Mouse (Mus musculus): Measurements from ENCODE around the gene Mitf. TPM values are rescaled to one million over a fixed set of nuclear protein-coding genes. Genes with fewer than 3 reads are reported as not detected.

Gene Mitf
- polyA plus RNA-seq, 1 experiment from 2014 or later: 1.6 TPM

DNA sequence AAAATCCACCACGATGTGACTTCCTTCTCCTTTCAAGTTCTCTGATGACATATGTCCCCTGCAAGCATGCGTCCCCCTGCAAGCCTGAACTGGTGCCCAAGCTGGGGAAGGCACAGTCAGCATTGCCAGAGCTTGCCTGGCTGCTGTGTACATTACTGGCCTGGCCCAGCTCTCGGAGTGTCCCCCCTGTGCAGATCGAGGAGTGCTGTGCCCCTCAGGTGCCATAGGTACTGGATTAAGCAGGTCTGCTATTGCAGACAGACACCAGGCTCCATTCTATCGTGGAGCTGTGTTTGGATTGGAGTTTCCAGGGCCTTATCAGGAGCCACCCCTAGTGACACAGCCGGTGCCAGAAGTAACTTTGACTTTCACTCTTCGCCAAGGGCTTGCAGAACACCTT, 122.6 kb downstream of the Mitf start:
- no peak for DNase-seq (ENCODE audit: low spot score)
- H3K4me3 ChIP-seq: no peak overlapping the region
- H3K9me3 ChIP-seq (replicated peaks): no peaks in the 10 kb centered on the region
- H3K27ac ChIP-seq (replicated peaks): no peak overlapping the region
- no peaks in the 10 kb centered on the region; the same call in 1 of the 2 replicates for H3K27me3 ChIP-seq (ENCODE audit: low read depth, poor library complexity, severe bottlenecking)
- H3K4me1 ChIP-seq: peaks cover 3% of the 10 kb centered on the region
- no peaks in the 10 kb centered on the region for H3K36me3 ChIP-seq
- 85% methylated on average over 7 of the region's 7 CpGs for WGBS

DNA sequence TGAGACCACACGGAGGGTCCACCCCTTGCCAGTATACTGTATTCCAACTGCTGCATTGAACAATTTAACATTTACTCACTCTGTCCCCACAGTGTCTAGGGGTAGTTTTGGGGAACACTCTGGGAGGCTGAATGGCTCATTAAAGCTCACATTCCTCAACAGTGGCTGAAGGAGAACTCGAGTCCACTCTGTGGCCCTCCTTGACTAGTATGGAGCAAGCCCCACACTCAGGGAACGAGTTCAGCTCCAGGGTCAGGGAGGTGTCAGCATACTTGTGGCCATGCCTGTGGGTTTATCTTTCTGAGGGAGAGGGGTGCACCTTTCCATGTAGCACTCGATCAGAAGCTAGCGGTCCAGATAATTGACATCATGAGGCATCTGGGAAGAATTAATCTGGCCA, 130.3 kb downstream of the Mitf start:
- H3K4me3 ChIP-seq: no peak overlapping the region
- H3K36me3 ChIP-seq: no peaks in the 10 kb centered on the region
- WGBS: 78% methylated on average over 5 of the region's 5 CpGs
- no peak overlapping the region for H3K27ac ChIP-seq (replicated peaks)
- H3K4me1 ChIP-seq: peaks cover 31% of the 10 kb centered on the region
- H3K27me3 ChIP-seq (ENCODE audit: low read depth, poor library complexity, severe bottlenecking): no peaks in the 10 kb centered on the region
- no peak for DNase-seq (ENCODE audit: low spot score)
- no peaks in the 10 kb centered on the region for H3K9me3 ChIP-seq (replicated peaks)

DNA sequence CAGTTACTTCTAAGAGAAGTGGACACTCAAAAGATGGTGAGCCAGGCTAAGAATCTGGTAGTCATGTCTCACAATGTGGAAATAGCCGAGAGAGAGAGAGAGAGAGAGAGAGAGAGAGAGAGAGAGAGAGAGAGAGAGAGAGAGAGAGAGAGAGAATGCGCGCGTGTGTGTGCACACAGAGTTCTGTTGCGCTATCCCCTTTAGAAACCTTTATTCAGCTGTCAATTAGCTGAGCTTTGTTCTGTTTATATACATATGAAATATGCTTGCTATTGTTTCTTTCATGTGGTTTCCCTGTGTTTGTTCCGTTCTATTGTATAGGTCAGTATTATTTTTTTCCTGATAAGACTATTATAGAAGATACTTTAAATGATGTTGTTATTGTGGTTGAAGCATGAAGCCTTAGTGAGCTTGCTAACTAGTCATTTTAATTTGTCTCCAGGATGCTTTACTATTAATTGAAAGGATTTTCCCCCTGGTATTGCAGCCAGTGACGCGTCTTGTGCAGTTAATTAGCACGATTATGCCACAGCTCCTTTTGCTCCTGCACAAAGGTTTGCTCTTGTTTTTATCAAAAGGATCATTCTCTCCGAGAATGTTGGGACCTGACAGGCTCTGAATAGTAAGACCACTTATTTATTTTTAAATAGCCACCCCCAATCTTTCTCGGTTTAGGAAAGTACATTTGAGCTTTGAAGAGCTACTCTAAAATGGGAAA, 131.2 kb downstream of the Mitf start:
- Histone ChIP-seq H3K4me1 (peaks cover 31% of the 10 kb centered on the region), H3K27me3 (ENCODE audit: low read depth, poor library complexity, severe bottlenecking) (no peaks in the 10 kb centered on the region)

DNA sequence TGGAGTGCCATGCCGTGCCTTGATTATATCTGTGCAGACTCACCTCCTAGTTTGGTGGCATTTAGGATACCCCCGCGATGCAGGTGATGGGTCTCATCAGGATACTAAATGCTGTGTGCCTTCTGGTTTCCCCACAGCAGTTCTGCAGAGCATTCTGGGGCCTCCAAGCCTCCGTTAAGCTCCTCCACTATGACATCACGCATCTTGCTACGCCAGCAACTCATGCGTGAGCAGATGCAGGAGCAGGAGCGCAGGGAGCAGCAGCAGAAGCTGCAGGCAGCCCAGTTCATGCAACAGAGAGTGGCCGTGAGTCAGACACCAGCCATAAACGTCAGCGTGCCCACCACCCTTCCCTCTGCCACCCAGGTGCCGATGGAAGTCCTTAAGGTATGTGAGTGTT, 134.1 kb downstream of the Mitf start:
- no peak for DNase-seq (ENCODE audit: low spot score)
- no peaks in the 10 kb centered on the region for H3K9me3 ChIP-seq (replicated peaks)
- no peaks in the 10 kb centered on the region for H3K36me3 ChIP-seq
- H3K4me1 ChIP-seq: peaks cover 31% of the 10 kb centered on the region
- no peak overlapping the region for H3K27ac ChIP-seq (replicated peaks)
- H3K4me3 ChIP-seq: no peak overlapping the region
- WGBS: 80% methylated on average over 12 of the region's 12 CpGs
- H3K27me3 ChIP-seq (ENCODE audit: low read depth, poor library complexity, severe bottlenecking): no peaks in the 10 kb centered on the region

More for the DNA sequence above, 131.2 kb downstream of the Mitf start:
- Histone ChIP-seq H3K4me3 (no peak overlapping the region), H3K9me3 (replicated peaks) (no peaks in the 10 kb centered on the region), H3K27ac (replicated peaks) (0 out of 2 replicates have a peak overlapping the region, but pooled peaks have one; percentile 33), H3K36me3 (no peaks in the 10 kb centered on the region)
- 59% methylated on average over 11 of the region's 11 CpGs for WGBS
- DNase-seq (ENCODE audit: low spot score): no peak

DNA sequence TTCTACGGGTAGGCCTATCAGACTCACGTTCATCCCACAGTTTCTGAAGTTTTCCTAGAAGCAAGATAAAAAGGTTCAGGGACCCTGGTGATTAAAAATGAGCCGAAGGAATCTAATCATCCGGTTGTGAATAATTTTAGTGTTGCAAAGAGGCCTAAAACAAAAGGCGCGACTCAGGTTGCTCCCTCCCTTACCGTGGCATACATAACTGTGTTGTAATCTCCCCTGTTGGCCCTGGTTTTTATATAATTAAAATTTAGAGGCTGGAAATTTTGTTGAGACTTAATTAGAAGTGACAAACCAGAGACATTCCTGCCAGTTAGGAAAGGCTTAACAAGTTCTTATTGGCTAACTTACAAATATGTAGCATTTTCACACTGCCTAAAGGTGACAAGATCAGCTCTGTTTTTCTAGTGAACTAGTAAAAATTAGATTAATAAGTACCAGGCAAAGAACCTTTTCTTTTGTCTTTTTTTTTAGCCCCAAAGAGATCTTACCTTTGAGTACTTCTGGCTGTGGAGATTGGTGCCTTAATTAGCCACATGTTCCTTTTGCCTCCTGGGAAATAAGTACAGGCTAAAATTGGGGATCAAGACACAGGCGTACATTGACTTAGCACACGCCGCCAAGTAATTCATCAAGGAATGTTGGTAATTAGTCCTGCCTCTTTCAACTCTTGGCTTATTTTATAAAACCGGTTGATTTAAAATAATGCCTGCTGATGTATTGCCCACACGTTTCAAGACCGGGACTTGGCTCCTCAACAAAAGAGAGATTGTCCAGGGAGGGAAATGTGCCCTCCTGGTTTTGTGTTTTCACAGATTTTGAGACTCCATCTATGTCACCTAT, 143.4 kb downstream of the Mitf start:
- no peak for DNase-seq (ENCODE audit: low spot score)
- Histone ChIP-seq H3K9me3 (replicated peaks) (no peaks in the 10 kb centered on the region), H3K36me3 (no peaks in the 10 kb centered on the region), H3K27ac (replicated peaks) (no peak overlapping the region), H3K27me3 (ENCODE audit: low read depth, poor library complexity, severe bottlenecking) (no peaks in the 10 kb centered on the region), H3K4me1 (peaks cover 5% of the 10 kb centered on the region; the same call in 1 of the 2 replicates), H3K4me3 (no peak overlapping the region)
- 79% methylated on average over 13 of the region's 13 CpGs for WGBS

DNA sequence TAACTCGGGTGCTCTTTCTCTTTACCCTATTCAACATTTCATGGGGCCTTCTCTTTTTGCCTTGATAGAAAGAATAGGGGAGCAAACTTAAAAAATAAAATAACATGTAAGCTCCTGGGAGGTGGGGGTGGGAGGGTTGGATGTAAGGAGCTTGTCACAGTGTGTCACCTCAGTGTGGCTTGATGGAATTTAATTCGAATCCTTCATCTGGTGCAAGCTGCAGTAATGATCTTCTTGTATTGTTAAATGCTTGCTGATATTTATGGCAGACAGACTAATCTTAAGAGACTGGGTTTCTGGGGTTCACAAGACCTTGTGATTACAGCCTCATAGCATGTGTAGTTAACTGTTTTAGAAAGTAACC, 144.0 kb downstream of the Mitf start:
- no peak overlapping the region for H3K27ac ChIP-seq (replicated peaks)
- DNase-seq (ENCODE audit: low spot score): no peak
- 80% methylated on average over 2 of the region's 2 CpGs for WGBS
- H3K36me3 ChIP-seq: no peaks in the 10 kb centered on the region
- no peaks in the 10 kb centered on the region for H3K9me3 ChIP-seq (replicated peaks)
- H3K27me3 ChIP-seq (ENCODE audit: low read depth, poor library complexity, severe bottlenecking): no peaks in the 10 kb centered on the region
- no peak overlapping the region for H3K4me3 ChIP-seq
- peaks cover 5% of the 10 kb centered on the region; the same call in 1 of the 2 replicates for H3K4me1 ChIP-seq

DNA sequence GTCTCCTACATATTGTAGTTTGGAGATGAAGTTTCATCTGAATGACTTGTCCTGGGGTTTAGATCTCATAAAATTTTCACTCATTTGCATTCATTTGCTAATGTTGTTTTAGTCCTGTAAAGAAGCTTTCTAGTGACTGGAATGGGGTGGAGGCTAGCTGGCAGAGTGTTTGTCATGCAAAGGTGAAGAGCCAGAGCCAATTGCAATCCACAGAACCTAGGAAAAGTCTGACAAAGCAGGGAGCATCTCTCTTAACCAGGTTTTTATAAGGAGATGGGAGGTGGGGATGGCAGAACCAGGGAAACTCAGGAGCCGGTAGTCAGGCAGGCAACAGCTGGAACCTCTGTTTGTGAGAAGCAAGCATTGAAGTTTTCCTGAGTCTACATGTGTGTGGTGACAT, 144.9 kb downstream of the Mitf start:
- 59% methylated on average over 1 of the region's 1 CpGs for WGBS
- Histone ChIP-seq H3K36me3 (no peaks in the 10 kb centered on the region), H3K4me3 (no peak overlapping the region), H3K9me3 (replicated peaks) (no peaks in the 10 kb centered on the region), H3K4me1 (peaks cover 5% of the 10 kb centered on the region; the same call in 1 of the 2 replicates), H3K27ac (replicated peaks) (no peak overlapping the region), H3K27me3 (ENCODE audit: low read depth, poor library complexity, severe bottlenecking) (no peaks in the 10 kb centered on the region)
- DNase-seq (ENCODE audit: low spot score): no peak

DNA sequence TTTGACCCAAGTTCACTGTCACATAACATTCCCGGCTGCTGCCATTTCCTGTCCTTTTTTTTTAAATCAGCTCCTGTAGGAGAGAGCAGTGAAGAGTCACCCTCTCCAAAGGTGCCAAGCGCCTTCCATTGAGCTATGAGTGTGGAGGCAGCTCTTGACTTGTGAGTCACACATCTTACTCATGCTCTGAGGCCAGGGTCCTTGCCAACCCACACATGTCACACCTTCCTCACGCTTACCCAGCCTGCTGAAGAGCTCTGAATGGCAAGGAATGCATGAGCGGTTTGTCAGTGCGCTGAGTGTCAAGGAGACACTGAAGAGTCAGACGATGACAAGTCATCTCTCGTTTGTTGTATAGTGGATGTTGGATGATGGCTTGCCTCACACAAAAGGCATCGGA, 146.0 kb downstream of the Mitf start:
- Histone ChIP-seq H3K27ac (replicated peaks) (no peak overlapping the region), H3K9me3 (replicated peaks) (no peaks in the 10 kb centered on the region), H3K4me3 (no peak overlapping the region), H3K4me1 (peaks cover 5% of the 10 kb centered on the region; the same call in 1 of the 2 replicates), H3K27me3 (ENCODE audit: low read depth, poor library complexity, severe bottlenecking) (no peaks in the 10 kb centered on the region), H3K36me3 (no peaks in the 10 kb centered on the region)
- DNase-seq (ENCODE audit: low spot score): no peak
- WGBS: 82% methylated on average over 8 of the region's 8 CpGs

DNA sequence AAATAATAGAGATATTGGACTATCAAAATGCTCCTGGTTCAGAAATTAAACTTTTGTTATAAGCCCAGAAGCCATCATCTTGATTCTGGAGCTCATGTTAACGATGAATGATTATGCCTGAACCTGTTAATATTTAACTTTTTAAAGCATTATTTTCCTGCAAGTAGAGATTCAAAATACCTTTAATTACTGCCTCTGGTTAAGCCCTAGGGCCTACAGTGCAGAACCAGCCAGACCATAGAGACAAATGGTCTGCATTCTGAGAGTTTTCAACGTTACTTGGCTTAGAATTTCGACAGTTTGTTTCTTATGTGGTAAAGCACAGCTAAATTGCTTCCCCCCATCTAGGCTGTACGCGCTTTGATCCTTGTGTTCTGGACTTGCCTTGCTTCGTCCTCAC, 149.3 kb downstream of the Mitf start:
- Histone ChIP-seq H3K9me3 (replicated peaks) (no peaks in the 10 kb centered on the region), H3K4me3 (no peak overlapping the region), H3K27me3 (ENCODE audit: low read depth, poor library complexity, severe bottlenecking) (no peaks in the 10 kb centered on the region), H3K4me1 (0 out of 2 replicates have a peak, but pooled peaks cover 2% of the 10 kb centered on the region), H3K27ac (replicated peaks) (no peak overlapping the region), H3K36me3 (no peaks in the 10 kb centered on the region)
- WGBS: 84% methylated on average over 6 of the region's 6 CpGs
- no peak for DNase-seq (ENCODE audit: low spot score)

DNA sequence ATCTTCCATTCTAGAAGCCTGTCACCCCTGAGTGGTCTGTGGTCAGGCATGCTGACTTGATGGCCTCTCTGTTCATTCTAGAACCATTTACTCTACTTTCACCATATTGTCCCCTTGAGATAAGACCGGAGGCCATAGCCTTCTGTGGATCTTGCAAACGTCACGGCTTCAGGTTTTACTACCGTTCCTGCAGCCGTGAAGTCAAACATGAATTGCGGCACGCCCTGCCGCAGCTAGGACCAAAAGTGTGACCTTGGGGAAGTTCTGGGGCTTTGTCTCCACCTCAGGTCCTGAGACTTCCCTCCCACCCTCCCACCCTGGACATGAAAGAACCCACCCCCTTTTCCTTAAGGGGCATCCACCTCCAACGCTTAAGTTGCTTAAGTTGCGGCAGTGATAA, 149.8 kb downstream of the Mitf start:
- 91% methylated on average over 10 of the region's 10 CpGs for WGBS
- H3K27ac ChIP-seq (replicated peaks): no peak overlapping the region

DNA sequence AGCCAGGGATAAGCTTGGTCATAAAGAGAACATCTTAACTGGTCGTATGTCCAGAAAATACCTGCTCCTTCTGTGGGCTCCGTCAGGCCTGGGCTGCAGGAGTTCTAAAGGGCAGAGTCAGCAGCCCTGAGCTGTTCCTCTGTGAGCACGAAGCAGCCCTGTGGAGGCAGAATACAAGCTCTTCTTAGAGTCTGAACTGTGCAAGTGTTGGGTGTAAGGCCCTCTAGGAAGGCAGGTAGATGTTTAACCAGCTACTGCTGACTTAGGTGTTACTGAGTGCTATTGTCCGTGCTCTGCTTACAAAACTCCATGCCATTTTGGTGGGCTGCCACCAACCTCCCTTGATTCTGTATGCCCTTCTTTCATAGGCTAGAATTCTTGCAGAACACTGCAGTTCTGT, 151.4 kb downstream of the Mitf start:
- no peak overlapping the region for H3K27ac ChIP-seq (replicated peaks)
- H3K4me3 ChIP-seq: no peak overlapping the region
- H3K9me3 ChIP-seq (replicated peaks): no peaks in the 10 kb centered on the region
- peaks cover 8% of the 10 kb centered on the region for H3K4me1 ChIP-seq
- no peaks in the 10 kb centered on the region for H3K27me3 ChIP-seq (ENCODE audit: low read depth, poor library complexity, severe bottlenecking)
- H3K36me3 ChIP-seq: no peaks in the 10 kb centered on the region
- 85% methylated on average over 4 of the region's 4 CpGs for WGBS
- no peak for DNase-seq (ENCODE audit: low spot score)

More for the DNA sequence above, 149.8 kb downstream of the Mitf start:
- DNase-seq (ENCODE audit: low spot score): no peak
- Histone ChIP-seq H3K4me3 (no peak overlapping the region), H3K36me3 (no peaks in the 10 kb centered on the region), H3K4me1 (peaks cover 4% of the 10 kb centered on the region; the same call in 1 of the 2 replicates), H3K9me3 (replicated peaks) (no peaks in the 10 kb centered on the region), H3K27me3 (ENCODE audit: low read depth, poor library complexity, severe bottlenecking) (no peaks in the 10 kb centered on the region)

DNA sequence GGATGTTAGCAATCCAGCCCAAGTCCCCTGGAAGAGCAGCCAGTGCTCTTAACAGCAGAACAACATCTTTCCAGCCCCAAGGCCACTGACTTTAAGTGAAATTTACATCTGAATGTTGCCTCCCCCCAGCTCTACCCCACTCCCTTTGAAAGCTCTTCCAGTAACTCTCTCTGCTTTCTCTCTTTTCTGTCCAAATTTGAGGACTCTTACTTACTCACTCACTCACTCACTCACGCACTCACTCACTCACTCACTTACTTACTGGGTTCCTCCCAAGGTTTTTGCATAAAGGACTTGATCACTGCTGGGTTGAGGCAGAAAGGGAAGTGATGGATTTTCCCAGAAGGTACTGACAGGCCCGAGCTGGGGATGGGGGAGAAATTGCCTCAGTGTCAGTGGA, 154.9 kb downstream of the Mitf start:
- Histone ChIP-seq H3K36me3 (no peaks in the 10 kb centered on the region), H3K27me3 (ENCODE audit: low read depth, poor library complexity, severe bottlenecking) (no peaks in the 10 kb centered on the region), H3K27ac (replicated peaks) (no peak overlapping the region), H3K4me1 (peaks cover 8% of the 10 kb centered on the region), H3K9me3 (replicated peaks) (no peaks in the 10 kb centered on the region), H3K4me3 (no peak overlapping the region)
- 35% methylated on average over 2 of the region's 2 CpGs for WGBS
- no peak for DNase-seq (ENCODE audit: low spot score)

DNA sequence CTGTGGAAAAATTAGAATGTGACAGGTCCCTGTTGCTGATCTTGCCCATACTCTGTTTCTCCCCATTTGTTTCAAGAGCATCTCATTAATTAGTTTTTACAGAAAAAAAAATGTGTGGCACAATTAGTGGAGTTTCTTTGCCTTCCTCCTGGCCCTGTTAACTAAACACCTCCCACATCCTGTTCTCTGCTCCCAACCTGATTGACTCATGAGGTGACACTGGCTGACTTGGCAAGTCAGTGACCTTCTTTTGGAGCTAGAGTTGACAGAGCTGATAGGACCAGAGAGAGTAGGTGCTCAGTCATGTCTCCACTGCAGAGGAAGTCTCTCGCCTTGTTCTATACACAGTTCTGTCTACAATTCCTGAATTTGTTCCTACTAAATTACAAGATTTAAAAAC, 155.5 kb downstream of the Mitf start:
- DNase-seq (ENCODE audit: low spot score): no peak
- H3K9me3 ChIP-seq (replicated peaks): no peaks in the 10 kb centered on the region
- no peak overlapping the region for H3K27ac ChIP-seq (replicated peaks)
- no peaks in the 10 kb centered on the region for H3K36me3 ChIP-seq
- no peak overlapping the region for H3K4me3 ChIP-seq
- H3K27me3 ChIP-seq (ENCODE audit: low read depth, poor library complexity, severe bottlenecking): no peaks in the 10 kb centered on the region
- H3K4me1 ChIP-seq: peaks cover 8% of the 10 kb centered on the region
- 79% methylated on average over 1 of the region's 1 CpGs for WGBS
